Comparison of ENCODE assay signal across 23 mouse cellular contexts in genomic region chr15:6391886-6392285, GRCm38 (mm10). TPM values are rescaled to one million over a fixed set of nuclear protein-coding genes. Genes with fewer than 3 reads are reported as not detected.
"Had no signal": no experiment of that assay in that cellular context is flagged by ENCODE, and none has a peak within 500 bp of the region (broad histone marks: within the 10 kb centered on the region; RNA-seq: fewer than 3 reads in every experiment).

No protein-coding gene starts in this region.

- H3K9me3 ChIP-seq: neural tube, embryonic 13.5 days; neural tube, embryonic 15.5 days; stomach, embryonic 15.5 days had no signal

- H3K9ac ChIP-seq: neural tube, embryonic 13.5 days; neural tube, embryonic 15.5 days; stomach, embryonic 15.5 days had no signal

- H3K4me2 ChIP-seq: neural tube, embryonic 13.5 days; neural tube, embryonic 15.5 days; stomach, embryonic 15.5 days had no signal

- H3K36me3 ChIP-seq: neural tube, embryonic 13.5 days; neural tube, embryonic 15.5 days; stomach, embryonic 15.5 days had no signal

- H3K27me3 ChIP-seq: stomach, embryonic 15.5 days had no signal

- DNase-seq: retina, postnatal 1 day; right cerebral cortex, adult 18-20 months; right cerebral cortex, postnatal 14 days; right cerebral cortex, postnatal 25 days; right cerebral cortex, postnatal 4 days; spleen, adult 18-20 months; thymus, adult 18-20 months; thymus, adult 2 months; thymus, postnatal 14 days; thymus, postnatal 25 days; thymus, postnatal 36 days; thymus, postnatal 4 days had no signal

- H3K4me3 ChIP-seq: neural tube, embryonic 13.5 days; neural tube, embryonic 15.5 days; stomach, embryonic 15.5 days had no signal

- H3K27ac ChIP-seq: neural tube, embryonic 13.5 days; neural tube, embryonic 15.5 days; stomach, embryonic 15.5 days; stomach, postnatal 0 days had no signal

RNA-seq across cellular contexts. Expression of gene C9, which starts 53.2 kb away (rescaled TPM):
- total RNA-seq: neutrophil, adult 5-6 weeks had no signal
- polyA plus RNA-seq: neural tube, embryonic 13.5 days; neural tube, embryonic 14.5 days; neural tube, embryonic 15.5 days; small intestine, adult 2 months; spleen, adult 2 months; stomach, embryonic 14.5 days; stomach, postnatal 0 days; testis, adult 2 months; thymus, adult 2 months; thymus, postnatal 0 days had no signal
